9 mouse cellular contexts compared by ENCODE assay signal in genomic region chr11:46631635-46632034, GRCm38 (mm10). TPM values are rescaled to one million over a fixed set of nuclear protein-coding genes. Genes with fewer than 3 reads are reported as not detected.
DNase-seq lines count a peak whose midpoint lies in the region; ATAC-seq and TF ChIP-seq lines count a peak whose summit lies in the region.
"Had no signal": no experiment of that assay in that cellular context is flagged by ENCODE, and none has a peak within 500 bp of the region (broad histone marks: within the 10 kb centered on the region; RNA-seq: fewer than 3 reads in every experiment).

No protein-coding gene starts in this region.

- H3K9me3 ChIP-seq in heart, postnatal 0 days (replicated peaks; ENCODE audit: control insufficient read depth, low read length), result no peaks in the 10 kb centered on the region
- H3K9me3 ChIP-seq in heart, embryonic 11.5 days (replicated peaks; ENCODE audit: control insufficient read depth, low read length), result no peaks in the 10 kb centered on the region
- no peaks in the 10 kb centered on the region for H3K9me3 ChIP-seq in MEL (replicated peaks; ENCODE audit: insufficient read depth, low read length)
- no peaks in the 10 kb centered on the region for H3K9me3 ChIP-seq in hindbrain, embryonic 15.5 days
- no peaks in the 10 kb centered on the region for H3K9me3 ChIP-seq in limb, embryonic 10.5 days (replicated peaks)

- TF ChIP-seq POLR2A in MEL (IDR thresholded peaks at IDR 0.05; ENCODE audit: control insufficient read depth in 1 of 2, insufficient read depth in 1 of 2, low read depth in 1 of 2, low read length in 2 of 2, poor library complexity in 1 of 2), result no peak

- no peak overlapping the region for H3K4me2 ChIP-seq in heart, postnatal 0 days (ENCODE audit: low read depth, low read length)
- no peak overlapping the region for H3K4me2 ChIP-seq in heart, embryonic 11.5 days
- H3K4me2 ChIP-seq in hindbrain, embryonic 15.5 days, result no peak overlapping the region

- ATAC-seq in heart, postnatal 0 days (ENCODE audit: insufficient read depth, low read depth), result no peak
- ATAC-seq in heart, embryonic 11.5 days (replicated peaks; ENCODE audit: insufficient number of reproducible peaks, low FRiP score, low TSS enrichment), result no peak
- ATAC-seq in hindbrain, embryonic 15.5 days (ENCODE audit: low FRiP score, low read depth), result peak; percentile 66; the same call in 1 of the 2 replicates
- peak; percentile 50; the same call in 1 of the 2 replicates for ATAC-seq in monocyte, adult 5-6 weeks (replicated peaks; ENCODE audit: insufficient number of reproducible peaks, low FRiP score, low TSS enrichment, poor library complexity, severe bottlenecking)

- no peaks in the 10 kb centered on the region for H3K27me3 ChIP-seq in heart, postnatal 0 days (ENCODE audit: control insufficient read depth, insufficient read depth, low read length)
- no peaks in the 10 kb centered on the region for H3K27me3 ChIP-seq in heart, embryonic 11.5 days (ENCODE audit: control insufficient read depth, insufficient read depth, low read length)
- H3K27me3 ChIP-seq in MEL (ENCODE audit: control insufficient read depth in 1 of 2, insufficient read depth in 2 of 2, low read length in 2 of 2), result no peaks in the 10 kb centered on the region
- no peaks in the 10 kb centered on the region for H3K27me3 ChIP-seq in hindbrain, embryonic 15.5 days
- no peaks in the 10 kb centered on the region for H3K27me3 ChIP-seq in limb, embryonic 10.5 days (ENCODE audit: low read depth, poor library complexity, severe bottlenecking)

- H3K36me3 ChIP-seq in heart, postnatal 0 days (replicated peaks; ENCODE audit: control insufficient read depth, insufficient read depth, low read length), result no peaks in the 10 kb centered on the region
- no peaks in the 10 kb centered on the region for H3K36me3 ChIP-seq in heart, embryonic 11.5 days (ENCODE audit: control insufficient read depth, insufficient read depth, low read length)
- H3K36me3 ChIP-seq in MEL (ENCODE audit: control insufficient read depth in 1 of 2, insufficient read depth in 2 of 2, low read length in 2 of 2), result no peaks in the 10 kb centered on the region
- no peaks in the 10 kb centered on the region for H3K36me3 ChIP-seq in hindbrain, embryonic 15.5 days
- H3K36me3 ChIP-seq in limb, embryonic 10.5 days, result no peaks in the 10 kb centered on the region

- no peak overlapping the region for H3K4me3 ChIP-seq in heart, postnatal 0 days (ENCODE audit: low read depth, low read length)
- no peak overlapping the region for H3K4me3 ChIP-seq in heart, embryonic 11.5 days (ENCODE audit: low read depth, low read length)
- no peak overlapping the region for H3K4me3 ChIP-seq in MEL (ENCODE audit: control insufficient read depth in 1 of 2, insufficient read depth in 1 of 2, low read depth in 2 of 2, low read length in 2 of 2)
- no peak overlapping the region for H3K4me3 ChIP-seq in hindbrain, embryonic 15.5 days
- no peak overlapping the region for H3K4me3 ChIP-seq in limb, embryonic 10.5 days

- H3K27ac ChIP-seq in heart, postnatal 0 days (ENCODE audit: low read depth), result no peak overlapping the region
- no peak overlapping the region for H3K27ac ChIP-seq in heart, embryonic 11.5 days (ENCODE audit: low read depth, low read length)
- no peak overlapping the region for H3K27ac ChIP-seq in MEL (ENCODE audit: control insufficient read depth, low read depth, low read length)
- H3K27ac ChIP-seq in hindbrain, embryonic 15.5 days (replicated peaks), result no peak overlapping the region
- H3K27ac ChIP-seq in limb, embryonic 10.5 days, result no peak overlapping the region

- WGBS in heart, postnatal 0 days, result 19% methylated on average over 3 of the region's 3 CpGs
- 30% methylated on average over 3 of the region's 3 CpGs for WGBS in heart, embryonic 11.5 days (ENCODE audit: insufficient replicate concordance)
- WGBS in hindbrain, embryonic 15.5 days, result 29% methylated on average over 3 of the region's 3 CpGs
- 35% methylated on average over 3 of the region's 3 CpGs for WGBS in limb, embryonic 10.5 days

- peak; percentile 59 for TF ChIP-seq CTCF in heart, postnatal 0 days (IDR thresholded peaks at IDR 0.05; ENCODE audit: low read depth)
- TF ChIP-seq CTCF in MEL (IDR thresholded peaks at IDR 0.05 in 2 of 3, conservative IDR thresholded peaks at IDR 0.05 in 1 of 3; ENCODE audit: control insufficient read depth in 1 of 3, insufficient read depth in 1 of 3, low read depth in 2 of 3, low read length in 3 of 3, poor library complexity in 1 of 3, severe bottlenecking in 1 of 3), result peak; percentile 24 to 63 (median 58)

- peak; percentile 46 for TF ChIP-seq RAD21 in MEL (IDR thresholded peaks at IDR 0.05; ENCODE audit: low read depth, low read length)

- no peaks in the 10 kb centered on the region for H3K79me2 ChIP-seq in MEL (ENCODE audit: control insufficient read depth, insufficient read depth, low read length, poor library complexity)

- DNase-seq in heart, postnatal 0 days (ENCODE audit: low spot score), result peak; percentile 24
- peak; percentile 14 for DNase-seq in MEL (ENCODE audit: low read depth, low spot score)
- peak; percentile 19 for DNase-seq in embryo, embryonic 11.5 days (ENCODE audit: low read depth, low spot score)
- peak; percentile 34 for DNase-seq in limb, embryonic 10.5 days (ENCODE audit: low spot score)
- no peak for DNase-seq in yolk sac, embryonic 10.5 days (ENCODE audit: low spot score)

- H3K4me1 ChIP-seq in heart, postnatal 0 days (ENCODE audit: control insufficient read depth, insufficient read depth), result no peaks in the 10 kb centered on the region
- no peaks in the 10 kb centered on the region for H3K4me1 ChIP-seq in heart, embryonic 11.5 days (ENCODE audit: control insufficient read depth, insufficient read depth, low read length)
- H3K4me1 ChIP-seq in MEL (ENCODE audit: control insufficient read depth in 1 of 2, insufficient read depth in 2 of 2, low read length in 2 of 2), result no peaks in the 10 kb centered on the region
- H3K4me1 ChIP-seq in hindbrain, embryonic 15.5 days (replicated peaks), result no peaks in the 10 kb centered on the region
- H3K4me1 ChIP-seq in limb, embryonic 10.5 days, result peaks cover 8% of the 10 kb centered on the region

- H3K9ac ChIP-seq in heart, postnatal 0 days (replicated peaks; ENCODE audit: low read depth, low read length), result no peak overlapping the region
- no peak overlapping the region for H3K9ac ChIP-seq in heart, embryonic 11.5 days (ENCODE audit: low read depth, low read length)
- H3K9ac ChIP-seq in MEL (ENCODE audit: control insufficient read depth, low read depth, low read length, poor library complexity, severe bottlenecking), result no peak overlapping the region
- no peak overlapping the region for H3K9ac ChIP-seq in hindbrain, embryonic 15.5 days

- TF ChIP-seq EP300 in heart, postnatal 0 days (IDR thresholded peaks at IDR 0.05; ENCODE audit: low read depth), result no peak
- no peak for TF ChIP-seq EP300 in MEL (IDR thresholded peaks at IDR 0.05; ENCODE audit: low read depth in 1 of 2, low read length in 2 of 2)

TF ChIP-seq in MEL, 35 proteins besides CTCF, POLR2A, EP300 and RAD21:
- TF ChIP-seq CHD1 (IDR thresholded peaks at IDR 0.05; ENCODE audit: low read depth, low read length), result no peak
- no peak for TF ChIP-seq RCOR1 (IDR thresholded peaks at IDR 0.05; ENCODE audit: low read depth, low read length)
- TF ChIP-seq SMC3 (IDR thresholded peaks at IDR 0.05; ENCODE audit: low read depth, low read length), result peak; percentile 62
- TF ChIP-seq ZC3H11A (IDR thresholded peaks at IDR 0.05; ENCODE audit: low read depth, low read length), result peak; percentile 26; the same call in 1 of the 2 replicates

RNA-seq across cellular contexts. Expression of gene Dppa1, which starts 2.6 kb away (rescaled TPM):
- not detected in 2 replicates for total RNA-seq in heart, postnatal 0 days (2014; rRNA removed; ENCODE audit: low replicate concordance)
- polyA plus RNA-seq in heart, postnatal 0 days (2015; fragmentation: Nextera tagmentation; extraction: Ambion mirVana), result not detected in 2 replicates
- polyA plus RNA-seq in heart, embryonic 11.5 days (2014; fragmentation: Nextera tagmentation; extraction: Ambion mirVana), result not detected in 2 replicates
- total RNA-seq in MEL (2012; rRNA removed), result not detected in 2 replicates
- polyA plus RNA-seq in MEL (2012; ENCODE audit: insufficient read depth in 1 of 2, insufficient read length in 2 of 2, low read depth in 1 of 2, low replicate concordance in 2 of 2, missing spikeins in 1 of 2), result not detected
- polyA plus RNA-seq in hindbrain, embryonic 15.5 days (2015; fragmentation: Nextera tagmentation; extraction: Ambion mirVana), result not detected in 2 replicates
- not detected in 2 replicates for polyA plus RNA-seq in limb, embryonic 10.5 days (2016; fragmentation: Nextera tagmentation; extraction: Ambion mirVana)
- not detected in 3 replicates for total RNA-seq in monocyte, adult 5-6 weeks (2017)
- polyA plus RNA-seq: heart, embryonic 16.5 days had no signal

Comparison
In these comparisons a context has a peak if more than half of its experiments do, and no peak if none do; other contexts are left out.
1. ATAC-seq: peak in hindbrain, embryonic 15.5 days (single experiment) and monocyte, adult 5-6 weeks (single experiment); none in heart, postnatal 0 days (single experiment) and heart, embryonic 11.5 days (single experiment).